Mouse (Mus musculus) CH12.LX (cell line): Measurements from ENCODE around the gene Cd34.

Experiments used
- CTCF ChIP-seq, 2 experiments: IDR thresholded peaks in 1 of 2; conservative IDR thresholded peaks in 1 of 2; 2 replicates each; pipeline ENCODE4 v1.5.1; 2011 to 2012; ENCODE audit warnings: low read depth in 2 of 2, low read length in 2 of 2, improper control_type of control experiment in 1 of 2, inconsistent platforms in 1 of 2, mild to moderate bottlenecking in 1 of 2, moderate library complexity in 1 of 2
- JUND ChIP-seq: conservative IDR thresholded peaks from 2 replicates; pipeline ENCODE4 v1.6.1; 2011; ENCODE audit warnings: low read depth, low read length, improper control_type of control experiment
- MAX ChIP-seq: IDR thresholded peaks from 2 replicates; pipeline ENCODE4 v1.6.1; 2011; ENCODE audit warnings: low read length, improper control_type of control experiment
- NELFE ChIP-seq: IDR thresholded peaks from 2 replicates; pipeline ENCODE4 v1.6.1; 2011; ENCODE audit warnings: low read depth, low read length, improper control_type of control experiment
- NRF1 ChIP-seq: IDR thresholded peaks from 2 replicates; pipeline ENCODE4 v1.6.1; 2014; ENCODE audit warnings: low read depth, mild to moderate bottlenecking, inconsistent platforms, low read length, improper control_type of control experiment, moderate library complexity
- POLR2AphosphoS2 ChIP-seq: IDR thresholded peaks from 2 replicates; pipeline ENCODE4 v1.6.1; 2011; ENCODE audit warnings: low read depth, low read length, improper control_type of control experiment
- RCOR1 ChIP-seq: conservative IDR thresholded peaks from 2 replicates; pipeline ENCODE4 v1.6.1; 2012; ENCODE audit warnings: low read depth, mild to moderate bottlenecking, inconsistent platforms, low read length, improper control_type of control experiment
- SMC3 ChIP-seq: IDR thresholded peaks from 2 replicates; pipeline ENCODE4 v1.6.1; 2011; ENCODE audit warnings: low read depth, low read length, improper control_type of control experiment

DNA sequence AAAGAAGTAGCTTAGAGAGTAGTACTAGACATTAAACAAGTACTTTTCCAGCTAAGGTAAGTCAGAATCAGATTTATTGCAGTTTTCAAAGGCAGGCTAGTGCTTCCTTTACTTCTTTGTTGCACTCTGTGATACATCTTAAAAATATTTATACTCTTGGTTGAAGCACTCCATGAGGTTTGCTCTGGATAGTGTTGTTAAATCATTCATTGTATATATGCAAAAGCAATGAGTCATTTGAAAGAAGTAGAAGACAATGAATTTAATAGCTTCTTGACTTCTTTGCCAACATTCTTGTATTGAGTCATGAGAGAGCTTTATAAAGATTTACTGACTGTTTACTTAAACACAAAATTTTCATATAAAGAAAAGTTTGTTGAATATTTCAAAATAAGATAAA, 29.7 kb upstream of the Cd34 start:
- TF ChIP-seq CTCF (conservative IDR thresholded peaks at IDR 0.05 in 1 of 2, IDR thresholded peaks at IDR 0.05 in 1 of 2; ENCODE audit: low read depth in 2 of 2, low read length in 2 of 2) (no peak), RCOR1 (no peak), POLR2AphosphoS2 (no peak), JUND (no peak), MAX (no peak), SMC3 (no peak), NRF1 (no peak), NELFE (no peak)
